ENCODE assay signal across 10 mouse cellular contexts in genomic region chr1:165868659-165869058, GRCm38 (mm10).
"Had no signal": no experiment of that assay in that cellular context is flagged by ENCODE, and none has a peak within 500 bp of the region (broad histone marks: within the 10 kb centered on the region; RNA-seq: fewer than 3 reads in every experiment).

No protein-coding gene starts in this region.

- H3K9me3 ChIP-seq: kidney, embryonic 15.5 days; limb, embryonic 15.5 days; midbrain, embryonic 12.5 days had no signal

- H3K27me3 ChIP-seq: kidney, embryonic 15.5 days; limb, embryonic 15.5 days; midbrain, embryonic 12.5 days had no signal

- H3K27ac ChIP-seq: kidney, embryonic 15.5 days; limb, embryonic 15.5 days; midbrain, embryonic 12.5 days; stomach, postnatal 0 days had no signal

- H3K4me3 ChIP-seq: kidney, embryonic 15.5 days; limb, embryonic 15.5 days; midbrain, embryonic 12.5 days had no signal

- ATAC-seq: intestine, embryonic 16.5 days had no signal

- H3K9ac ChIP-seq: kidney, embryonic 15.5 days; limb, embryonic 15.5 days; midbrain, embryonic 12.5 days had no signal

- DNase-seq: kidney, adult 2 months; kidney, postnatal 14 days; lung, adult 18-20 months; lung, postnatal 36 days; right cerebral cortex, postnatal 25 days had no signal

- H3K4me2 ChIP-seq: kidney, embryonic 15.5 days; limb, embryonic 15.5 days; midbrain, embryonic 12.5 days had no signal
